Mouse (Mus musculus): ENCODE measurements at regions not wholly inside any gene's neighbourhood (a gene's known extent, or its start where the extent isn't known, plus 50 kb on each side); places are given as distances from the start of the nearest gene placed in this dataset.

- peak; percentile 57 for DNase-seq (ENCODE audit: low spot score)
Measured at GRCm38 (mm10) chr12:29368820-29369175, 159.4 kb upstream of the Myt1l start.

- DNase-seq (ENCODE audit: low spot score): no peak
Measured at GRCm38 (mm10) chr12:29391756-29392155, 136.4 kb upstream of the Myt1l start.

- DNase-seq (ENCODE audit: low spot score): no peak
Measured at GRCm38 (mm10) chr12:29394271-29394670, 133.9 kb upstream of the Myt1l start.

- peak; percentile 61 for DNase-seq (ENCODE audit: low spot score)
Measured at GRCm38 (mm10) chr12:29394881-29395280, 133.3 kb upstream of the Myt1l start.

GRCm38 (mm10) chr12:29395401-29395982 lies 132.7 kb upstream of the Myt1l start:
- no peak for DNase-seq (ENCODE audit: low spot score)

GRCm38 (mm10) chr12:29404434-29404833 lies 123.8 kb upstream of the Myt1l start:
- no peak for DNase-seq (ENCODE audit: low spot score)

GRCm38 (mm10) chr12:29409336-29410055 lies 118.7 kb upstream of the Myt1l start:
- no peak for DNase-seq (ENCODE audit: low spot score)

GRCm38 (mm10) chr12:29433936-29434335 lies 94.2 kb upstream of the Myt1l start:
- DNase-seq (ENCODE audit: low spot score): no peak

GRCm38 (mm10) chr12:29439343-29440019 lies 88.7 kb upstream of the Myt1l start:
- DNase-seq (ENCODE audit: low spot score): no peak

- peak; percentile 85 for DNase-seq (ENCODE audit: low spot score)
Measured at GRCm38 (mm10) chr12:29465201-29465600, 63.0 kb upstream of the Myt1l start.
